Mouse (Mus musculus) midbrain, embryonic 14.5 days (tissue): ENCODE data around the gene Stx8. TPM values are rescaled to one million over a fixed set of nuclear protein-coding genes. Genes with fewer than 3 reads are reported as not detected.

Experiments used
- ATAC-seq: fragments of 200-750 bp; cut with Nextera tagmentation; 2 replicates; pipeline ENCODE4 v1.8.0; 2017; ENCODE audit warnings: moderate number of reproducible peaks, moderate library complexity; ENCODE audit not compliant: low FRiP score, low TSS enrichment
- DNase-seq: peaks from one replicate; pipeline ENCODE4 v3.0.0-alpha.2; 2015
- H3K27ac ChIP-seq: fragments of 300-500 bp; sonication (generic); replicated peaks from 2 replicates; pipeline ENCODE4 v1.5.1; 2014; ENCODE audit warnings: mild to moderate bottlenecking, low read depth, low read length, moderate library complexity
- H3K27me3 ChIP-seq: fragments of 300-500 bp; sonication (generic); 2 replicates; pipeline ENCODE4 v1.6.1; 2014; ENCODE audit warnings: low read length, control low read depth, mixed read lengths; ENCODE audit not compliant: control insufficient read depth, insufficient read depth
- H3K36me3 ChIP-seq: fragments of 300-500 bp; sonication (generic); 2 replicates; pipeline ENCODE4 v1.6.1; 2014; ENCODE audit warnings: low read length, control low read depth; ENCODE audit not compliant: control insufficient read depth, insufficient read depth
- H3K4me1 ChIP-seq: fragments of 300-500 bp; sonication (generic); 2 replicates; pipeline ENCODE4 v1.6.1; 2014; ENCODE audit warnings: mild to moderate bottlenecking, antibody characterized with exemption, low read length, control low read depth; ENCODE audit not compliant: control insufficient read depth, insufficient read depth
- H3K4me2 ChIP-seq: fragments of 300-500 bp; sonication (generic); 2 replicates; pipeline ENCODE4 v1.6.1; 2014; ENCODE audit warnings: mild to moderate bottlenecking, low read length, moderate library complexity
- H3K4me3 ChIP-seq: fragments of 300-500 bp; sonication (generic); replicated peaks from 2 replicates; pipeline ENCODE4 v1.5.1; 2014; ENCODE audit warnings: low read depth, low read length
- H3K9ac ChIP-seq: fragments of 300-500 bp; sonication (generic); replicated peaks from 2 replicates; pipeline ENCODE4 v1.6.1; 2014; ENCODE audit warnings: mild to moderate bottlenecking, low read length, moderate library complexity
- H3K9me3 ChIP-seq: fragments of 300-500 bp; sonication (generic); 2 replicates; pipeline ENCODE4 v1.6.1; 2016; ENCODE audit warnings: low read length, control low read depth, mixed read lengths; ENCODE audit not compliant: control insufficient read depth
- WGBS: fragments of 180-500 bp; shearing (Covaris S2); extraction: QIAGEN DNeasy Blood & Tissue Kit; methylation state at CpG from one replicate; pipeline ENCODE4 v1.1.7; 2014; 5-methylcytosine and 5-hydroxymethylcytosine counted together
- polyA plus RNA-seq: library from polyadenylated mRNA; unstranded; fragments of >200 nt; fragmentation: Nextera tagmentation; extraction: Ambion mirVana; gene quantifications from 2 replicates; pipeline ENCODE4 v1.2.1, GENCODE M21; 2014

The Stx8 gene
- polyA plus RNA-seq, 1 experiment from 2014 or later, result 64.2 TPM

GRCm38 (mm10) chr11:67965242-67965883, 630 bp upstream of the Stx8 start, which contains the start of gene Cfap52:
Gene Cfap52 (minus strand): TSS chr11:67965651.
- Histone ChIP-seq H3K9me3 (no peaks in the 10 kb centered on the region), H3K9ac (peak within 1 kb of the TSS; percentile 70), H3K27ac (no peak within 1 kb of the TSS), H3K27me3 (no peaks in the 10 kb centered on the region), H3K4me1 (peaks cover 20% of the 10 kb centered on the region; the same call in 1 of the 2 replicates), H3K36me3 (peaks cover 5% of the 10 kb centered on the region; the same call in 1 of the 2 replicates), H3K4me3 (peak within 1 kb of the TSS; percentile 72), H3K4me2 (peak within 1 kb of the TSS; percentile 79)
- ATAC-seq (no peak), DNase-seq (peak; percentile 92)
- WGBS, result 6% methylated on average over 15 of the region's 15 CpGs

- peaks cover 20% of the 10 kb centered on the region; the same call in 1 of the 2 replicates for H3K4me1 ChIP-seq
- H3K4me2 ChIP-seq, result no peak overlapping the region
- 53% methylated on average over 11 of the region's 11 CpGs for WGBS
- DNase-seq (no peak), ATAC-seq (no peak)
- no peak overlapping the region for H3K27ac ChIP-seq
- no peaks in the 10 kb centered on the region for H3K27me3 ChIP-seq
- no peak overlapping the region for H3K9ac ChIP-seq
- H3K4me3 ChIP-seq, result no peak overlapping the region
- no peaks in the 10 kb centered on the region for H3K9me3 ChIP-seq
- peaks cover 14% of the 10 kb centered on the region for H3K36me3 ChIP-seq
Measured at GRCm38 (mm10) chr11:67967831-67968230, 1.8 kb downstream of the Stx8 start.

GRCm38 (mm10) chr11:67972606-67973005, 6.6 kb downstream of the Stx8 start:
- Histone ChIP-seq H3K27ac (no peak overlapping the region), H3K9me3 (no peaks in the 10 kb centered on the region), H3K4me2 (no peak overlapping the region), H3K9ac (no peak overlapping the region), H3K27me3 (no peaks in the 10 kb centered on the region), H3K4me1 (peaks cover 3% of the 10 kb centered on the region; the same call in 1 of the 2 replicates), H3K4me3 (no peak overlapping the region), H3K36me3 (peaks cover 25% of the 10 kb centered on the region)
- 88% methylated on average over 1 of the region's 1 CpGs for WGBS
- ATAC-seq (no peak), DNase-seq (no peak)

DNA sequence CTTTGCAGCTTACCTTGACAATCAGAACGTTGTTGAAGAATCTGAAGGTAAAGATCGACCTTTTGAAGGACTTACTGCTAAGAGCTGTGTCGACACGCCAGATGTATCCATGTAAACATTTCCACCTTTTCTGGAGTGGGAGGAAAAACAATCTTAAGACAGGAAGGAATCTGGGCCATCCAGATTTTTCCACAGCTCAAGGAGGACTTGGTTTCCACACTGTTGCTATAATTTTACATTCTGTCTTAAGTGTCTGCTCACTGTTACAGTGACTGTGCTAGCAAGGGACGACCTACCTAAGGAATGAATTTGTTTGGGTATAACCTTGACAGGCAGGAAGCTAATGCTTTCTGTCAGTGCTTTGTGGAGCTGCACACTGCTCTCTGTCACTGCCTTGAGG, 7.2 kb downstream of the Stx8 start:
- no peak for DNase-seq
- H3K4me2 ChIP-seq, result no peak overlapping the region
- H3K9ac ChIP-seq, result no peak overlapping the region
- 85% methylated on average over 5 of the region's 5 CpGs for WGBS
- H3K9me3 ChIP-seq, result no peaks in the 10 kb centered on the region
- peaks cover 4% of the 10 kb centered on the region; the same call in 1 of the 2 replicates for H3K4me1 ChIP-seq
- H3K4me3 ChIP-seq, result no peak overlapping the region
- no peak overlapping the region for H3K27ac ChIP-seq
- no peak for ATAC-seq
- H3K36me3 ChIP-seq, result peaks cover 25% of the 10 kb centered on the region
- no peaks in the 10 kb centered on the region for H3K27me3 ChIP-seq

DNA sequence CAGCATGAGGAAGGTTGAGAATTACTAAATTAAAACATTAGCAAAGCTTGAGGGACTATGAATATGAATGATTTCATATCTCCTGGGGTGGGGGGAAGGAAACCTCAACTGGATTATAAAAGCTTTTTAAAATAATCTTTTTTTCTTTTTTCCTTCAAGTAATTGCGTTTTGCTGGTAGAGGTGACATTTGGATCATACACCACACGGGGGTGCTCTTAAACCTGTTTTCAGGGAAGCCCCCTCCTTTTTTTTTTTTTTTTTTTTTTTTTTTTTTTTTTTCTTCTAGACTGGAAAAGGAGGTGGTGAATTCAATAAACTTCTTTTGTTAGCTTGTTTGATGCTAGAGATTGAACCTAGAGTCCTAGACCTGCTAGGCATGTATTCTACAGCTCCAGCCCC, 9.3 kb downstream of the Stx8 start:
- DNase-seq, result peak; percentile 84
- H3K4me1 ChIP-seq, result peaks cover 4% of the 10 kb centered on the region; the same call in 1 of the 2 replicates
- no peak overlapping the region for H3K4me3 ChIP-seq
- H3K9ac ChIP-seq, result no peak overlapping the region
- H3K27ac ChIP-seq, result no peak overlapping the region
- H3K27me3 ChIP-seq, result no peaks in the 10 kb centered on the region
- no peak for ATAC-seq
- H3K4me2 ChIP-seq, result no peak overlapping the region
- WGBS, result 14% methylated on average over 2 of the region's 2 CpGs
- H3K36me3 ChIP-seq, result peaks cover 21% of the 10 kb centered on the region
- H3K9me3 ChIP-seq, result no peaks in the 10 kb centered on the region

DNA sequence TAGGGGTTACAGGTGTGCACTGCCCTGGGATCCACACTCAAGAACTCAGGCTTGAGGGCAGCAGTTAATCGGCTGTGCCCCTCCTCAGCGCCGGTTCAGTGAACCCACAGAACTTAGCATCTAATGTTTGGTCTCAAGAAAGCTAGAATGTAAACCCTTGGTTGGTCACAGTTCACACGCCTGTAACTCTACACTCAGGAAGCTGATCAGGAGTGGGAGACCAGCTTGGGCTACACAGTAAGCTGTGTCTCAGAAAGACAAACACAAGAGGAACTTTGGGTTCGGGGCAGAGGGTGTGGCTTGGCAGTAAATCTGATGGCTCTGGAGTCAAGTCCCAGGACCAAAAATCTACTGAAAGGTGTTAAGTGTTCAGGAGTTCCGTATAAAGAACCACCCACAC, 17.6 kb downstream of the Stx8 start:
- Histone ChIP-seq H3K9ac (no peak overlapping the region), H3K4me3 (no peak overlapping the region), H3K9me3 (no peaks in the 10 kb centered on the region), H3K4me2 (no peak overlapping the region), H3K36me3 (no peaks in the 10 kb centered on the region), H3K27me3 (no peaks in the 10 kb centered on the region), H3K4me1 (no peaks in the 10 kb centered on the region), H3K27ac (no peak overlapping the region)
- 94% methylated on average over 6 of the region's 6 CpGs for WGBS
- DNase-seq (no peak), ATAC-seq (no peak)

DNA sequence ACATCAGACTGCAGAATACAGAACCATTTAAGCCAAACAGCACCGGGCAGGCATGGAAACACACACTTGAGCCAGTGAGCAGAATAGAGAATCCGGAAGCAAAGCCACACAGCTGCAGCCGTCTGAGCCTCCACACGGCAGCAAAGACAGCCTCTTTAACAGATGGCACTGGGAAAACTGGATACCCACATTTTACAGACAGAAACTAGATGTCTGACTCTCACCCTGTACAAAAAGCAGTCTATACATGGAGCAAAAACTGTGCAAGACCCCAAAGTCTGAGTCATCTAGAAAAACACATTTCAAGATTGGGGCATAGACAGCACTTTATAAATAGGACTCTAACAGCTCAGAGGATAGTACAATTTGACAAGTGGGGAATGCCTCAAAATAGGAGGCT, 25.2 kb downstream of the Stx8 start:
- Histone ChIP-seq H3K4me3 (no peak overlapping the region), H3K4me2 (no peak overlapping the region), H3K9me3 (no peaks in the 10 kb centered on the region), H3K9ac (no peak overlapping the region), H3K36me3 (no peaks in the 10 kb centered on the region), H3K27me3 (no peaks in the 10 kb centered on the region), H3K4me1 (no peaks in the 10 kb centered on the region), H3K27ac (no peak overlapping the region)
- WGBS, result 82% methylated on average over 4 of the region's 4 CpGs
- no peak for DNase-seq
- no peak for ATAC-seq

DNA sequence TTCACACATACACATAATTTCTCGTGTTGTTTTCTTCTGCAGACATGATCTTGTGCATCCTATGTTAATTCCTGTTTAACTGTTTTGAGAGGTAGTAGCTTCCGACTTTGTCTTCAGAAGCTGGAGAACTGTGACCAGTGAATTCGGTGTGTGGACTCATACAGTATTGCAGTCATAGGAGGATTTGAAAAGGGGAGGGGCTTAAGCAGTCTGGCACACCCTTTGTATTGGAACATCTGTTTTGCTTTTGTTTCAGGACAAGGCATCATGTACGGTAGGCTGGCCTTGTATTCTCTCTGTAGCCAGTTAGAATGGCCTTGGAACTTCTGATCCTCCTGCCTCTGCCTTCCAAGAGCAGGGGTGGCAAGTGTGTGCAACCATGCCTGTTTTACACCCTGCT, 30.0 kb downstream of the Stx8 start:
- ATAC-seq (no peak), DNase-seq (no peak)
- Histone ChIP-seq H3K36me3 (no peaks in the 10 kb centered on the region), H3K9ac (no peak overlapping the region), H3K27me3 (no peaks in the 10 kb centered on the region), H3K4me1 (no peaks in the 10 kb centered on the region), H3K4me2 (no peak overlapping the region), H3K27ac (no peak overlapping the region), H3K9me3 (no peaks in the 10 kb centered on the region), H3K4me3 (no peak overlapping the region)
- 79% methylated on average over 4 of the region's 4 CpGs for whole genome bisulfite sequencing

DNA sequence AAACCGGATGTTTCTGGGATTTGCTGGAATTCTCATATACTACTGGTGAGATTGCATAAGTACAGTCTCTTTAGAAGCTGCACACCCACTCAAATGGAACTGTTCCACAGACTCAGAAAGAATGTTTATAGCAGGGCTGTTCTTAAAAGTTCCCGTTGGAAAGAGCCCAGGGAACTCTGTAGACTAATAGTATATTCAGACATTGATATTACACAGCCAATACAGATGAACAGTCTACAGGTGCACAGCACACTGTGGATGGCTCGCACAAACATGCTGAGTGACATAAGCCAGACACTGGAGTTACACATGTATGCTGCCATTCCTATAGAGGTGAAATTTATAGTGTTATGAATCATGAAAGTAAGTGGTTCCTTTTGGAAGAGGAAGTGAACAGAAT, 32.9 kb downstream of the Stx8 start:
- Histone ChIP-seq H3K27me3 (no peaks in the 10 kb centered on the region), H3K4me3 (no peak overlapping the region), H3K4me1 (no peaks in the 10 kb centered on the region), H3K36me3 (no peaks in the 10 kb centered on the region), H3K4me2 (no peak overlapping the region), H3K9me3 (no peaks in the 10 kb centered on the region), H3K27ac (no peak overlapping the region), H3K9ac (no peak overlapping the region)
- 93% methylated on average over 3 of the region's 3 CpGs for WGBS
- DNase-seq, result no peak
- no peak for ATAC-seq
